Mouse (Mus musculus) bone marrow, adult 2 months (tissue): ENCODE results near the gene Hist2h3c2. TPM values are rescaled to one million over a fixed set of nuclear protein-coding genes. Genes with fewer than 3 reads are reported as not detected.

Source experiments
- H3K27ac ChIP-seq: fragments of 200-500 bp; 2 replicates; pipeline ENCODE4 v1.5.1; 2012; ENCODE audit warnings: low read depth, mild to moderate bottlenecking, control low read depth, inconsistent platforms, low read length; ENCODE audit not compliant: control insufficient read depth, poor library complexity, insufficient read depth
- H3K4me1 ChIP-seq: fragments of 200-500 bp; 2 replicates; pipeline ENCODE4 v1.6.1; 2011; ENCODE audit warnings: low read length; ENCODE audit not compliant: control insufficient read depth, insufficient read depth
- H3K4me3 ChIP-seq: fragments of 200-500 bp; replicated peaks from 2 replicates; pipeline ENCODE3; 2011; ENCODE audit warnings: mild to moderate bottlenecking, low read depth, low read length, control low read depth; ENCODE audit not compliant: control insufficient read depth
- CTCF ChIP-seq: fragments of 200-500 bp; IDR thresholded peaks from 2 replicates; pipeline ENCODE4 v1.5.1; 2011; ENCODE audit warnings: low read length, control low read depth; ENCODE audit not compliant: control insufficient read depth, insufficient read depth
- POLR2A ChIP-seq: fragments of 200-500 bp; IDR thresholded peaks from 2 replicates; pipeline ENCODE4 v1.6.1; 2011; ENCODE audit warnings: low read depth, mild to moderate bottlenecking, control low read depth, low read length, borderline replicate concordance; ENCODE audit not compliant: control insufficient read depth
- WGBS: fragments of 180-500 bp; shearing (Covaris S2); methylation state at CpG from one replicate; pipeline ENCODE4 v1.1.7; 2018; 5-methylcytosine and 5-hydroxymethylcytosine counted together
- polyA plus RNA-seq: library from polyadenylated mRNA; stranded (reverse); fragments of >200 nt; gene quantifications from 2 replicates; pipeline ENCODE4 v1.2.4, GENCODE M21; 2011; ENCODE audit warnings: low replicate concordance; ENCODE audit not compliant: missing spikeins, insufficient read depth, insufficient read length

The Hist2h3c2 gene
- polyA plus RNA-seq, 1 experiment = 79.9 TPM

GRCm38 (mm10) chr3:96198181-96198580, 40.7 kb downstream of the Hist2h3c2 start:
- Histone ChIP-seq H3K4me3 (no peak overlapping the region), H3K27ac (no peak overlapping the region), H3K4me1 (peaks cover 4% of the 10 kb centered on the region)
- TF ChIP-seq CTCF (no peak), POLR2A (no peak)
- WGBS = under 1% methylated on average over 6 of the region's 6 CpGs

DNA sequence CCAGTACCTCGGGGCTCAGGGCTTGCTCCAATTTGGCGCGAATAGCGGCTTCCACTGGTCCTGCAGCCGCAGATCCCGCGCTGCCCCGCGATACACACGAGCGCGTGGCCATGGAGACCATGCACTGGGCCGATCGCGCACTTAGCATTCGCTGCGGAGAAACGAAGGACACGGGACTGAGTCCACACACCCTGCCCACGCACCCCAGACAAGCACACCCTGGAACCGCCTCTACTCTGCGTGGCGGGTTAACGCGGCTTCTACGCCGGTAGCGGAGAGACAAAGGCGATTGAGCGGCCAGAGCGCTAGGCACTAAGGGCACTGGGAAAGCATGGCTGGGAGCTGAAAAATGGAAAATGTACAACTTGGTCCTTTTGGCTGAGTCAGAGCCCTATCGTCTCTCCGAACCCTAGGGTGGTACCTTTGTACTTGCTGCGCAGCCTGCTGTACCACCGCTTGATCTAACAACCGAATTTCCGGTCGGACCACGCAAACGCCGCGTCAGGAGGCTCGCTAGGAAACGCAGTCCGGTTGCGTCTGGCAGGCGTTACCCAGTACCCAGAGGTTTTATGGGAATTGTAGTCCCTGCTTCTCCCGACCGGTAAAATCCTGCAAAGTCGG, 41.7 kb downstream of the Hist2h3c2 start:
- Histone ChIP-seq H3K27ac (peak overlapping the region; percentile 74), H3K4me1 (peaks cover 4% of the 10 kb centered on the region), H3K4me3 (peak overlapping the region; percentile 90)
- TF ChIP-seq POLR2A (peak; percentile 80), CTCF (no peak)
- WGBS = under 1% methylated on average over 50 of the region's 50 CpGs

GRCm38 (mm10) chr3:96196437-96197128, 42.3 kb downstream of the Hist2h3c2 start:
- WGBS = 18% methylated on average over 27 of the region's 27 CpGs
- TF ChIP-seq CTCF (no peak), POLR2A (peak; percentile 5; the same call in 1 of the 2 replicates)
- Histone ChIP-seq H3K4me3 (peak overlapping the region; percentile 90), H3K4me1 (peaks cover 4% of the 10 kb centered on the region), H3K27ac (peak overlapping the region; percentile 74)

DNA sequence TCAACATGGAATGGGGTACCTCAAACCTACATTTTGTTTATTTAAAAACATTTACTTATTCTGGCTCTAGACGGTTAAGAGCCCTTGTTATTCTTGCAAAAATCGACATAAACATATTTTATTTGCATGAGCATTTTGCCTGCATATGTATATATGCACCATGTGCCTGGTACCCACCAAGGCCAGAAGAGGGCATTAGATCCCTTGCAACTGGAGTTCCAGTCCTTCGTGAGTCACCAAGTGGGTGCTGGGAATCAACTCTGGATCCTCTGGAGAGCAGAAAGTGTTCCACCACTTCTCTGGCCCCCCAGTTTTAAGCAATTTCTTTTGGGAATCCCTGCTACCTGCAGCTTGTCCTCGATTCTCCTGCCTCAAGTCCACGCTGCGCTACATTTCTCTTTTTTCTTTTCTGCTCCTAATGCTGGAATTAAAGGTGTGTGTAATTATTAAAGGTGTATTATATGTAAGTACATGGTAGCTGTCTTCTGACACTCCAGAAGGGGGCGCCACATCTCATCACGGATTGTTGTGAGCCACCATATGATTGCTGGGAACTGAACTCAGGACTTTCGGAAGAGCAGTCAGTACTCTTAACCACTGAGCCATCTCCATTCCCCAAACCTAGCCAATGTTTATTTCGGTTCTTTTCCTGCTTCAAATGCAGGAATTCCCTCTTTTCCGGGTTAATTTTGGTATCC, 43.2 kb downstream of the Hist2h3c2 start:
- Histone ChIP-seq H3K27ac (no peak overlapping the region), H3K4me1 (peaks cover 4% of the 10 kb centered on the region), H3K4me3 (no peak overlapping the region)
- 91% methylated on average over 11 of the region's 11 CpGs for WGBS
- TF ChIP-seq CTCF = no peak
- TF ChIP-seq POLR2A = no peak

DNA sequence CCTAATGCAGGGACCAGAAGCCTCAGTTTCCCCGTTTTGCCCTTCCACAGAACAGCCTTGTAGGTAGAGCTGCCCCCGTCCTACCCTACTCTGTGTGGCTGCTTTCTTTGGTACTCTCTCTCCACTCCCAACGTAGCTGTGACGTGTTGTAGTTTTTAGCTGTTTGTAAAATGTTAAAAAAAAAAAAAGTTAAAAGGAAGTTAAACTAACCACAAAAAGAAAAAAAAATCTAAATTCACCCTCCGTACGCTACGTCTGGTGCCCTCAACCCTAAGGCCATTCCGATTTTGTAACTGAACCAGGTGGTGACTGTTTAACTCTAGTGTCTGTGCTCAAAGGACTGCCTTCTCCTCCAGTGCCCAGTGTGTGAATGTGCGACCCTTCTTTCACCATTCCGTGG, 44.0 kb downstream of the Hist2h3c2 start:
- Histone ChIP-seq H3K4me3 (no peak overlapping the region), H3K27ac (no peak overlapping the region), H3K4me1 (peaks cover 4% of the 10 kb centered on the region)
- 21% methylated on average over 10 of the region's 10 CpGs for WGBS
- TF ChIP-seq POLR2A (no peak), CTCF (no peak)

DNA sequence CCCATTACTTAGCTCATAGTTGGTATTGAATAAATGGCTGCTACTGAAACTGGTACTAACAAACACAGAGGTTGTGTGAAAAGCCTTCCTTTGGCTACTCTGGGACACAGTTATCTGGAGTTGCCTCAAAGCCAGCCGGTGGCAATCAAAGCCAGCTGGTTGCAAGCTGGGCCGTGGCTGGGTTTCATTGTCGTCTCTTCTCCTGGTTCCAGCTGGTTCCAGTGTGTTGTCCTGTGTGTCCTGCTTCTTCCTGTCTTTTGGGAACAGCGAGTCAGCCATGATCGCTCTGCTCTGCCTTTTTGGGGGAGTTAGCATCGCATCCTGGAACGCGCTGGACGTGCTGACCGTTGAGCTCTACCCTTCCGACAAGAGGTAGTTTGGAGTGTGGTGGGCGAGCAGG, 46.0 kb downstream of the Hist2h3c2 start:
- 85% methylated on average over 12 of the region's 12 CpGs for WGBS
- peaks cover 4% of the 10 kb centered on the region for H3K4me1 ChIP-seq
- H3K27ac ChIP-seq = no peak overlapping the region
- H3K4me3 ChIP-seq = no peak overlapping the region
- TF ChIP-seq CTCF = no peak
- no peak for TF ChIP-seq POLR2A

Other genes with a start within 250 kb of the Hist2h3c2 start
- gene Plekho1, start 243.1 kb downstream of the Hist2h3c2 start, polyA plus RNA-seq = 36.1 and 59.2 TPM in 2 replicates
- 11.8 and 20.1 TPM in 2 replicates for gene Vps45, start 180.7 kb downstream of the Hist2h3c2 start, polyA plus RNA-seq
- gene Otud7b, start 134.6 kb downstream of the Hist2h3c2 start, polyA plus RNA-seq = 14.6 and 22.2 TPM in 2 replicates
- gene Mtmr11, start 77.1 kb downstream of the Hist2h3c2 start, polyA plus RNA-seq = 6.3 and 10.1 TPM in 2 replicates
- 14.9 and 25.7 TPM in 2 replicates for gene Sf3b4, start 66.8 kb downstream of the Hist2h3c2 start, polyA plus RNA-seq
- gene Sv2a, start 58.0 kb downstream of the Hist2h3c2 start, polyA plus RNA-seq = 5.7 and 6.2 TPM in 2 replicates
- gene Bola1, start 19.4 kb downstream of the Hist2h3c2 start, polyA plus RNA-seq = 11.5 and 12.7 TPM in 2 replicates
- gene Hist2h2ab, start 19.3 kb downstream of the Hist2h3c2 start, polyA plus RNA-seq = 26.5 TPM in 1 of 2 replicates, not detected in the other
- 7.5 and 25.1 TPM in 2 replicates for gene Hist2h2ac, start 18.2 kb downstream of the Hist2h3c2 start, polyA plus RNA-seq
- 8.6 and 9.4 TPM in 2 replicates for gene Hist2h2be, start 18.0 kb downstream of the Hist2h3c2 start, polyA plus RNA-seq
- 80.4 and 139 TPM in 2 replicates for gene Hist2h2aa2, start 1.1 kb upstream of the Hist2h3c2 start, polyA plus RNA-seq
- gene Hist2h2aa1, start 6.4 kb upstream of the Hist2h3c2 start, polyA plus RNA-seq = 4.5 TPM in 1 of 2 replicates, not detected in the other
- not detected in 2 replicates for gene Hist2h3c1, start 7.6 kb upstream of the Hist2h3c2 start, polyA plus RNA-seq
- gene Hist2h4, start 24.2 kb upstream of the Hist2h3c2 start, polyA plus RNA-seq = 25.3 and 31.8 TPM in 2 replicates
- gene Hist2h3b, start 29.5 kb upstream of the Hist2h3c2 start, polyA plus RNA-seq = 20.8 and 28.9 TPM in 2 replicates
- 71.9 and 132 TPM in 2 replicates for gene Hist2h2bb, start 30.6 kb upstream of the Hist2h3c2 start, polyA plus RNA-seq
- 2.2 and 6.2 TPM in 2 replicates for gene Fcgr1, start 54.8 kb upstream of the Hist2h3c2 start, polyA plus RNA-seq
- not detected in 2 replicates for gene BC107364, start 213.2 kb upstream of the Hist2h3c2 start, polyA plus RNA-seq